8 mouse cellular contexts compared by ENCODE assay signal in the genomic region with DNA sequence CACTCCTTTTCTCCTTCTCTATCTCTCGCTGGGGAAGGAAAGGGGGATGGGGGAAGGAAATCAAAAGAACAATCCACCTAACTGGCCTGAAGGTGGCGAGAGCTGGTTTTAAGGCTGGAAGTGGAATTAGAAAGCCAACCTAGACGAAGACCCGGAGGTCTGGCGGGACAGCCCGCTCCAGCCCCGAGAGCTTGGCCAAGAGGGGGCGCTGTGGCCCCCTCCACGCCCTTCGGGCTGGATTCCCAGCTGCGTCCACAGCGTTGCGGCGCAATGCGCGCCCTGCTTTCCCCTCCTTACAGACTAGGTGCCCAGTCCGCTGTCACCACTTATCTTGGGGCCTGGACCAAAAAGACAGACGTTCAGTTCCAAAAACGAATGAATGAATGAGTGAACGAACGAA. TPM values are rescaled to one million over a fixed set of nuclear protein-coding genes. Genes with fewer than 3 reads are reported as not detected.
DNase-seq lines count a peak whose midpoint lies in the region; ATAC-seq lines count a peak whose summit lies in the region.

No protein-coding gene starts in this region.

- H3K27me3 ChIP-seq in lung, embryonic 15.5 days, result peaks cover 80% of the 10 kb centered on the region
- H3K27me3 ChIP-seq in forebrain, embryonic 13.5 days, result peaks cover 68% of the 10 kb centered on the region
- peaks cover 69% of the 10 kb centered on the region for H3K27me3 ChIP-seq in intestine, embryonic 14.5 days (replicated peaks; ENCODE audit: control insufficient read depth, insufficient read depth, low read length)
- H3K27me3 ChIP-seq in liver, embryonic 13.5 days, result peaks cover 71% of the 10 kb centered on the region

- H3K9me3 ChIP-seq in lung, embryonic 15.5 days, result no peaks in the 10 kb centered on the region
- H3K9me3 ChIP-seq in forebrain, embryonic 13.5 days (replicated peaks), result no peaks in the 10 kb centered on the region
- no peaks in the 10 kb centered on the region for H3K9me3 ChIP-seq in intestine, embryonic 14.5 days (ENCODE audit: control insufficient read depth, low read length)
- no peaks in the 10 kb centered on the region for H3K9me3 ChIP-seq in liver, embryonic 13.5 days (replicated peaks)

- 1% methylated on average over 21 of the region's 21 CpGs for WGBS in lung, embryonic 15.5 days
- WGBS in forebrain, embryonic 13.5 days, result under 1% methylated on average over 21 of the region's 21 CpGs
- under 1% methylated on average over 21 of the region's 21 CpGs for WGBS in intestine, embryonic 14.5 days
- 2% methylated on average over 21 of the region's 21 CpGs for WGBS in liver, embryonic 13.5 days (ENCODE audit: insufficient replicate concordance)

- peak overlapping the region; percentile 41; the same call in 1 of the 2 replicates for H3K4me3 ChIP-seq in lung, embryonic 15.5 days
- peak overlapping the region; percentile 62 for H3K4me3 ChIP-seq in forebrain, embryonic 13.5 days
- peak overlapping the region; percentile 47; the same call in 1 of the 2 replicates for H3K4me3 ChIP-seq in intestine, embryonic 14.5 days (ENCODE audit: low read depth, low read length)
- H3K4me3 ChIP-seq in liver, embryonic 13.5 days (replicated peaks), result peak overlapping the region; percentile 37; the same call in 1 of the 2 replicates

- no peaks in the 10 kb centered on the region for H3K36me3 ChIP-seq in lung, embryonic 15.5 days
- H3K36me3 ChIP-seq in forebrain, embryonic 13.5 days (ENCODE audit: poor library complexity, severe bottlenecking), result no peaks in the 10 kb centered on the region
- no peaks in the 10 kb centered on the region for H3K36me3 ChIP-seq in intestine, embryonic 14.5 days (ENCODE audit: control insufficient read depth, insufficient read depth, low read length)
- no peaks in the 10 kb centered on the region for H3K36me3 ChIP-seq in liver, embryonic 13.5 days

- peak overlapping the region; percentile 85 for H3K4me2 ChIP-seq in lung, embryonic 15.5 days
- peak overlapping the region; percentile 96 for H3K4me2 ChIP-seq in forebrain, embryonic 13.5 days
- H3K4me2 ChIP-seq in intestine, embryonic 14.5 days (ENCODE audit: low read length), result peak overlapping the region; percentile 84
- H3K4me2 ChIP-seq in liver, embryonic 13.5 days, result peak overlapping the region; percentile 59

- DNase-seq in lung, postnatal 4 days, result no peak
- DNase-seq in cerebellum, adult 11-12 months, result peak; percentile 93
- DNase-seq in intestine, embryonic 14.5 days (ENCODE audit: low spot score), result peak; percentile 61
- no peak for DNase-seq in liver, embryonic 13.5 days
- DNase-seq in right cerebral cortex, postnatal 25 days, result peak; percentile 47
- no peak for DNase-seq in thymus, postnatal 0 days (ENCODE audit: low spot score)

- no peak for ATAC-seq in lung, embryonic 15.5 days (ENCODE audit: borderline replicate concordance, extremely low read depth, low FRiP score, low TSS enrichment)
- ATAC-seq in forebrain, embryonic 13.5 days, result no peak
- no peak for ATAC-seq in intestine, embryonic 14.5 days (replicated peaks; ENCODE audit: low FRiP score, low TSS enrichment, low read depth)
- no peak for ATAC-seq in liver, embryonic 13.5 days (ENCODE audit: low read depth)

- H3K9ac ChIP-seq in lung, embryonic 15.5 days, result no peak overlapping the region
- peak overlapping the region; percentile 74; the same call in 1 of the 2 replicates for H3K9ac ChIP-seq in forebrain, embryonic 13.5 days
- H3K9ac ChIP-seq in intestine, embryonic 14.5 days (ENCODE audit: low read length), result no peak overlapping the region
- no peak overlapping the region for H3K9ac ChIP-seq in liver, embryonic 13.5 days

- no peak overlapping the region for H3K27ac ChIP-seq in lung, embryonic 15.5 days
- no peak overlapping the region for H3K27ac ChIP-seq in forebrain, embryonic 13.5 days
- H3K27ac ChIP-seq in intestine, embryonic 14.5 days (ENCODE audit: low read depth), result no peak overlapping the region
- H3K27ac ChIP-seq in liver, embryonic 13.5 days, result no peak overlapping the region

- peaks cover 20% of the 10 kb centered on the region for H3K4me1 ChIP-seq in lung, embryonic 15.5 days
- H3K4me1 ChIP-seq in forebrain, embryonic 13.5 days, result peaks cover 22% of the 10 kb centered on the region
- H3K4me1 ChIP-seq in intestine, embryonic 14.5 days (replicated peaks; ENCODE audit: control insufficient read depth, insufficient read depth, low read length), result peaks cover 14% of the 10 kb centered on the region
- H3K4me1 ChIP-seq in liver, embryonic 13.5 days (replicated peaks), result no peaks in the 10 kb centered on the region; the same call in 1 of the 2 replicates

RNA-seq across cellular contexts. Expression of gene Crhr1, which starts 0.9 kb away (rescaled TPM):
- polyA plus RNA-seq in lung, embryonic 15.5 days (2015; fragmentation: Nextera tagmentation; extraction: Ambion mirVana), result not detected in 2 replicates
- 1.2 and 1.9 TPM in 2 replicates for polyA plus RNA-seq in forebrain, embryonic 13.5 days (2015; fragmentation: Nextera tagmentation; extraction: Ambion mirVana)
- 0.12 and 0.26 TPM in 2 replicates for polyA plus RNA-seq in intestine, embryonic 14.5 days (2014; fragmentation: Nextera tagmentation; extraction: Ambion mirVana)
- not detected in 2 replicates for polyA plus RNA-seq in liver, embryonic 13.5 days (2015; fragmentation: Nextera tagmentation; extraction: Ambion mirVana)
- polyA plus RNA-seq in thymus, postnatal 0 days (2015; fragmentation: Nextera tagmentation; extraction: Ambion mirVana), result 0.05 TPM in 1 of 2 replicates, not detected in the other

RNA-seq across cellular contexts. Expression of gene Sppl2c, which starts 54.4 kb away (rescaled TPM):
- not detected in 2 replicates for polyA plus RNA-seq in lung, embryonic 15.5 days (2015; fragmentation: Nextera tagmentation; extraction: Ambion mirVana)
- polyA plus RNA-seq in forebrain, embryonic 13.5 days (2015; fragmentation: Nextera tagmentation; extraction: Ambion mirVana), result not detected in 2 replicates
- not detected in 2 replicates for polyA plus RNA-seq in intestine, embryonic 14.5 days (2014; fragmentation: Nextera tagmentation; extraction: Ambion mirVana)
- polyA plus RNA-seq in liver, embryonic 13.5 days (2015; fragmentation: Nextera tagmentation; extraction: Ambion mirVana), result not detected in 2 replicates
- polyA plus RNA-seq in thymus, postnatal 0 days (2015; fragmentation: Nextera tagmentation; extraction: Ambion mirVana), result not detected in 2 replicates

Comparison
In these comparisons a context has a peak if more than half of its experiments do, and no peak if none do; other contexts are left out.
1. DNase-seq: peak in cerebellum, adult 11-12 months (single experiment), intestine, embryonic 14.5 days (single experiment) and right cerebral cortex, postnatal 25 days (single experiment); none in lung, postnatal 4 days (0 of 2), liver, embryonic 13.5 days (single experiment) and thymus, postnatal 0 days (single experiment).
2. Peak in every context shown above with its lines, with median percentiles within 50 percentile points of each other: H3K4me2 ChIP-seq and H3K4me3 ChIP-seq.